Mouse (Mus musculus) A20 (cell line): ENCODE measurements around the gene Trp53inp2.

ENCODE experiments used
- DNase-seq: peaks from one replicate; pipeline ENCODE4 v3.0.0-alpha.2; 2011; ENCODE audit warnings: low read depth, low spot score

Trp53inp2 gene

DNA sequence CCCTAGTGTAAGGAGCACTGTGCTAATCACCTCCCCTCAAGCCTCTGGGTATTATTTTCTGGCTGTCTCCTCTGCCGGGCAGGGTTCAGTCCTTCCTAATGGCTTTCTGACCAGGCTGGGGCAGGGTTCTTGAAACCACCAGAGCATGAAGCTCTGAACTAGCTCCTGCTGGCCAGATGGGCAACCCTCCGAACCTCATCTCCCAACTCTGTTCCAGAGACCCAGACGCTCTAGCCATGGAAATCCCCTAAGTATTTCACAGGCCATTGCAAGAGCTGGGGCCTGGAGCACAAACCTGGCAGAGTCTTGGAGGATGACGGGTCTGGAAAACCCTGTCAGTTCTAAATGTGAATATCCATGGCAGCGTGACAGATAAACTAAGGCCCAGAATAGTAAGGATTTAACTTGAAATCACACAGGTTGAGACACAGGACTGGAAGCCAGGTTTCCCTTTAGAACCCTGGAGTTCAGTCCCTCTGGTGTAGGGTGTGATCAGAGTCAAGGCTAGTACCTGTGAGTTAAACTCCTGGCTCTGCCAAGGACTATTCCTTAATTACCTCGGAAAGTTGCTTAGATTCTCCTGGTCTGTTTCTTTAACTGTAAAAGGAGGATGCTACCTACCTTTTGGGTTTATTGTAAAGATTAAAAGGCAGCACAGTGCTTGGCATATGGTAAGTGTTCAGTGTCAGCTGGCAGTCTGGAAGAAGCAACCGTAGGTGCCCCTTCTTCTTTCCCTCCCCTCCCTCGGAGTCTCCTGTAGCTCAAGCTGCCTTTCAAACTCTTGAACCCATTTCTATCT lies at the start of gene Trp53inp2:
Gene Trp53inp2 (plus strand): TSS at position 799 of the 799 bp plus-strand sequence.
- DNase-seq: no peak

DNA sequence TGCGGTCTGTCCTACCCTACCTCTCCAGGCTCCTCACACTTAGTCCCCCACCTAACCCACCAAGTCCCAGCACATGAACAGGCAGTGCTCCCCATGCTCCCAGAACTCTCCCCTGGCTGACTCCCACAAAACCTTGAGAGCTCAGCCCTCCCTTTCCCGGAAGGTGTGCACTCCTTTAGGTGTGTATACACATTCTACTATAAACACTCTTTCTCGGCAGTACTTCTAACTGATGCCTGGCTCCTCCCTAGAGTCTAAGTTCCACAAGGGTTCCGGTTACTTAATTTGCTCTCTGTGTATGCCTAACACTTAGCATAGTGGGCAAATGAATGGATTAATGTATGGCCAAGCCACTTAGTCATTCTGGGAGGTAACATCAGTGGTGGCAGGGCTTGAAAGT lies 49.5 kb upstream of the Trp53inp2 start:
- DNase-seq: no peak

DNA sequence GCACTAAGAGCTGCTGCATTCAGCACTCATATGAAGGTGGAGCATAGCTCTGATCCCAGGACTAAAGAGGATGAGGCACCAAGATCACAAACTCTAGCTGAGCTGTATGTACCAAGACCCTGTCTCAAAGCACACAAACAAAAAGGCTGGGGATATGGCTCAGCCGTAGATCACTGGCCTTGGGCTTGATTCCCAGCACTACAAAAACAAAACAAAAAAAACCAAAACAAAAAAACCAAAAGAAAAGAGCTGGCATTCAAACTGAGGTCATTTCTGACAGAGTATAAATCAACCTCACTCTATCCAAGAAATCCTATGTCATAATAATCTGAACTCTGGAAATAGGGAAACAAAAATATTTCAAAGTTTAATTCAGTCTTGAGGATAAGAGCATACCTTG lies 47.4 kb upstream of the Trp53inp2 start:
- DNase-seq: no peak

DNA sequence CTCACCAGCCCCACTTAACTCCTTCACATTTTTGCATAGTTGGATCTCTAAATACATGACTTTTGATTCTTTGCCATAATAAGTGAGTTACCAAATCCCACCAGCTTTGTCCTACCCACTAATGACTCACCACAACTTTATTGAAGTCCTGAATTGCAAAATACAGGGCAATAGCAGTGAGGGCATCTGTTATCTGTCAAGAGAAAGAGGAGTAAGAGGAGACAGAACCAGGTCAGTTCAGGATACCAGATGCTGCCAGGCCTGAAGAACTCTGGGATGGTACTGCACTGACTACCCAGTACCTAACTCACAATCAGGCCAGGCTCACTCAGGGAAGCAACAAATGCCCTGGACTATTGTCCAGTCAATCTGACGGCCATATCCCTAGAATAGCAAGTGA lies 45.6 kb upstream of the Trp53inp2 start:
- no peak for DNase-seq

DNA sequence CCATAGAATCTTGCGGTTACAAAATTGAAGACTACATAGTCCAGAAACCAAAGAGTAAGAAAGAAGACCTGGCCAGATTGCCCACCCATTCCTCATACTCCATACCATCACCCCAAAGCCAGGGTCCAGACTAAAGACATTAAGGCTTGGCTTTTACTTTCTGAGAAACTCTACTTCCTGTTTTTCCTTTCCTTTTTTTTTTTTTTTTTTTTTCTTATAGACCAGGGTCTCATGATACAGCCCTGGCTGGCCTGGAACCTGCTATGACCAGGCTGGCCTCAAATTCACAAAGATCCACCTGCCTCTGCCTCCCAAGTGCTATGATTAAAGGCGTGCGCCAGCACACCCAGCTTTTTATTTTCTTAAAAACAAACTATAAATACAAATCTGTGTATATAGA lies 44.6 kb upstream of the Trp53inp2 start:
- no peak for DNase-seq

DNA sequence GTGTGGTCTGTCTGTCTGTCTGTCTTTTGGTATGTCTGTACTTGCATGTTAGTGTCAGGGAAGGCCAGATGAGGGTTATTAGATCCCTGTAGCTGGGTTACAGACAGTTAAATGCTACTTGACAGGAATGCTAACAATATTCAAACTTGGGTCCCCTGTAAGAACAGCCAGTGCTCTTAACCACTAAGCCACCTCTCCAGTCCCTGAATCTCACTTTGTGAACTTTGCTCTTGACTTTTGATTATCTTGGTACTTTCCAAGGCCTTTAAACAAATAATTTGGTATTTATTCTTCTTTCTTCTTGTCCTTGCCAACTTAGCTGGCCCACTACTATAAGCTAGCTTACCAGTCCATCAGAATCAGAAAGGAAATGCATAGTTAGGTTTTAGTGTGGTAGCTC lies 40.7 kb upstream of the Trp53inp2 start:
- no peak for DNase-seq

DNA sequence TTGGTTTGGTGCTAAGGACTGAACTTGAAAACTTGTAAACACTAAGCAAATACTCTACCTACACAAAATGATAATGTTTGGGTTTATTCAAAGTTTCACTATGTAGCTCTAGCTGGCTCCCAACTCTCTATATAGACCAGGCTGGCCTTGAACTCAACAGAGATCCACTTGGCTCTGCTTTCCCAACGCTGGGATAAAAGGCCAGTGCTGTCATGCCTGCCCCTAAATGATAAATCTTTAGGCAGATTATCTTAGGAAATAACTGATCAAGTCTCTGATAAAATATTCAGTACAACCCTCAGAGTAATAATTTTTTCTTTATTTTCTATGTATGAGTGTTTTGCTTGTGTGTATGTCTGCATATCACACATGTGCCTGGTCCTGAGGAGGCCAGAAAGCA lies 34.2 kb upstream of the Trp53inp2 start:
- DNase-seq: no peak

DNA sequence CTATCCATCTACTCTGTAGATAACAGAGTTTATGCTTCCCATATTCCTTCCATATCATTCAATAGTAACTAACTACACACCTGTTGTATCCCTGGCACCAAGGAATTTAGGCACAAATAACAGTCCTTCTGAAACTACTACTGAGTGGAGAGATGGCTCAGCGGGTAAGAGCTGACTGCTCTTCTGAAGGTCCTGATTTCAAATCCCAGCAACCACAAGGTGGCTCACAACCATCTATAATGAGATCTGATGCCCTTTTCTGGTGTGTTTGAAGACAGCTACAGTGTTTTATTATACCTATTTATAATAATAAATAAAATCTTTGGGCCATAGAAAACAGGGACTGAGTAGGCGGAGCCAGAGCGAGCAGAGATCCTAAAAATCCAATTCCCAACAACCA lies 26.5 kb upstream of the Trp53inp2 start:
- DNase-seq: no peak

DNA sequence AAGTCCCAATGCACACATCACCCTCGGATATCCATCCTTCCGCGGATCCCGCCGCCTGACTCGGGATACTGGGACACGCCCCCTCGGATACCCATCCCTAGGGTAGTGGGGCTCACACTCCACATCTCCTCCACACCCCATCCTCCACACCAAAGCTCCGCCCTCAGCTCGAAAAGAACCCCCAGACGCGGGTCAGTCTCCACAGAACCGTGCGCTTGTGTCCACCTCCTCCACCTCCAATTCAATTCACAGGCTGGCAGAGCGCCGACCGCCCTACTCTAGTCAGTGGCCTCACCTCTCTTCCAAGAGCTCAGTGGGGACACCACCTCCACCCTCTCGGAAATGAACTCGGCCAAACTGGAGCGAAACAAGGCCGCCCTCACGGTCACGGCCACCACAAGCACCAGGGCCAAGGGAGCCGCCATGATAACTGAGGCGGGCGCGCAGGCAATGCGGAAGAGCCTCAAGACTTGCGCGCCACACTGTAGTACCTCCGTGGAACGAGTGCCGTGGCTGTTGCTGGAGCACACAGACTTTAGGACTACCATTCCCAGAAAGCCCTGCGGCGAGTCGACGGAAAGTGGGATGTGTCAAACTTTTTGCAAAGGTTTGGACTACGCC lies 23.8 kb upstream of the Trp53inp2 start, which contains the start of gene Pigu:
Gene Pigu (minus strand): TSS at position 460 of the 621 bp plus-strand sequence.
- peak; percentile 93 for DNase-seq

DNA sequence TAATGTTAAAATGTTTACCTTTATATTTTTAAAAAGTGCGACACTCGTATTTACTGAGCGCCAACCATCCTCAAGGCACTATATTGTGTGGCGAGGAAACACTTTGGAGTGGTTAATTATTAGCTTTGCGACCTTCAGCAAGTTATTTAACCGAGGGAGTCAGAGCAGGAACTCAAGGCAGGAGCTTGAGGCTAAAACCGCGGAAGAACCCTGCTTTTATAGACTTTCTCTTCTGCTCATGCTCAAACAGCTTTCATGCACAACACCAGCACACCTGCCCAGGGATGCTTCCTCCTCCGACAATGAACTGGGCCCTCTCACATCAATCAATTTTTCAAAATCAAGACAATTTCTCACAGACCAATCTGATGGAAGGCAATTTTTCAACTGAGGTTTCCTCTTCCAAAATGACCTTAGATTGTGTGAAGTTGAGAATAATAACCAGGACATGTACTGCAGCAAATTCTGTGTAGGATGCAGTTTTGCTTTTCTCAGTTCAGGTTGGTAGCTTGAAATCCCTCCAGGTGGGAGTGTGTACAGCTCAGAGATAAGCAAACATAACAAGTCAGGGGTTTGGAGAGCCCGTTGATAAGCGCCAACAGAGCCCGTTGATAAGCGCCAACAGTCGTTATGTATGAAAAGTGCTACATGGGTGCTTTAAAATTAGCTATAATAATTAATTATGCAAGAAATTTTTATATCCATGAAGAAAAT lies 23.0 kb upstream of the Trp53inp2 start:
- peak; percentile 70 for DNase-seq

DNA sequence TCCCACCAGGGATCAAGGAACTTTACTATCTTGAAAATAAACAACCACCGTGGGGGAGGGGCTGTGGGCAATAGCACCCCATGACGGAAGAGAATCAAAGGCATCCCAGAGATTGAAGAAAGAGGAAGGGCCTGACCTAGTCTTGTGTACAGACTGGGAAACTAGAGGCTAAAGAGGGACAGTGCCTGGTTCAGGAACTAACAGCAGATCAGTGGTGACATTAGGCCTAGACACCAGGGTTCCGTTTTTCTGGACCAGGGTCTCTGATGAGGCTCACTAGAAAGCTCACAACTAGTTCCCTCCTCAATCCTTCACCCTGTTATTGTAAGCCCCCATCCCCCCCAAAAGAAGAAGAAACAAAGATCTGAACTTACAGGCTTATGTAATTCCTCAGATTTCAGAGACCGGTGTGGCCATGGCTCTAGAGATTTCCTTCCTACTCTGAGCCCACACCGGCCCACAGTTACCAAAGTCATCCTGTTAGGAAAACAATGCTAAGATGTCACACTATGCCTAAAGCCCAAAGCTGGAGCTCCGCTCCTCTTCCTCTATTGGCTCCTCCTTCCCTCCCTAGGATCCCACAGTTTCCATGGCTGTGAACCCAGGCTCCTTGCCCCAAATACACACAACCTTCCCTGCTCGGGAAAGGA lies 13.1 kb upstream of the Trp53inp2 start:
- DNase-seq: no peak

DNA sequence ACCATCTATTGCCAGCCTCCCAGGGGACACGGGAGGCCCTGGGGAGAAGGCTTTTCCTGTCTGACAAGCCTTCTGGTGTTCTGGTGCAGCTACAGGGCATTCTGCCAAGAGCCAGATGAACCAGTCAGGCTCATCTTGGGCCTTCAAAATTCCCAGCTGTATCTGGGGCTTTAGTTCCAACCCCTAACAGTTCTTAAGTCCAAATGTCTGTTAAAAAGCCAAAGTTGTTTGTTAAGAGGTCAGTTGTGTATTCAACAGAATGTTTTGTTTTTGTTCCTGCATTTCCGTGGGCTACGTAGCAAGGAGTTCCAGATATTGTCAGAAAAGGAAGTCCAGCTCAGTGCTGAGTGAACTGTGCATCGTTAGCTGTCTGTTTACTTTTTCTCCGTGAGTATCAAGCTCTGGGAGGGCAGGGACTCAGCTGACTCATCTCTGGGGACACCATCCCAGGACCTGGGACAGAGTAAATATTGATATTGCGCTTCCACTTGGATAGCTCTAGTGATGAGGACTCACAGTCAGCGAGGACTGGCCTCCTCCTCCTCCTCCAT lies 11.5 kb upstream of the Trp53inp2 start:
- no peak for DNase-seq

DNA sequence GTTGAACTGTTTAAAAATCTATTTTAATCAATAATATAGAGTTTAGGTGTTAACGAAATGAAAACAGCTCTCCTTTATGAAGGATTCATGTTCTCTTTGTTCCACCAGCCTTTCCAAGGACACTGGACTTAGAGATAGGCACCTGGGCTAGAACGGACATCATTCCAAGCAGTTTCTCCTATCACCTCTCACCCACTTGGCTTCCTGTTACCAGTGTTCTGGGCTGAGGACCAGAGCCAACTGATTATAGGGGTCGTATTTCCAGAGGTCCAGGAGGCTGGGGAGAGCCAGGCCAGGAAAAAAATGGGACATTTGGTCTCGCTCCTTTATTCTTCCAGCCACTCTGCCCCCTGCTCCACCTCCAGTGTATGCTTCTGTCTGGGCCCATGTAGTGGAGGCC lies 8.4 kb upstream of the Trp53inp2 start:
- no peak for DNase-seq

DNA sequence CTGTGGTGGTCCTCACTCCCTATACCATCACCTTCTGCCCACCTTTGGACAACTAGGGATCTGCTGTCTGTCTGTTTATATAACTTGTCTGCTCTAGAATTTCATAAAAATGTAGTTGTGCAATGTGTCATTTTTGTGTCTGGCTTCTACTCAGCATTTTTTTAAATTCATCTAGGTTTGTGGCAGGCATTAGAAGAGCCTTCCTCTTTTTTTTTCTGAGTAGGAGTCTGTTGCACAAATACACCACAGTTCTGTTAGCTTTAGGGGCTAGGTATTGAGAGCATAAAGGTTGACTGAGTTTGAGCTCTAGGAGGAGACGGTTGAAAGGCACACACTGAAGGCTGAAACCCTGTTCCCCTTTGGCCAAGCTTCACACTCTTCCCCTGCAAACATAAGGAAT lies 7.6 kb upstream of the Trp53inp2 start:
- DNase-seq: no peak

DNA sequence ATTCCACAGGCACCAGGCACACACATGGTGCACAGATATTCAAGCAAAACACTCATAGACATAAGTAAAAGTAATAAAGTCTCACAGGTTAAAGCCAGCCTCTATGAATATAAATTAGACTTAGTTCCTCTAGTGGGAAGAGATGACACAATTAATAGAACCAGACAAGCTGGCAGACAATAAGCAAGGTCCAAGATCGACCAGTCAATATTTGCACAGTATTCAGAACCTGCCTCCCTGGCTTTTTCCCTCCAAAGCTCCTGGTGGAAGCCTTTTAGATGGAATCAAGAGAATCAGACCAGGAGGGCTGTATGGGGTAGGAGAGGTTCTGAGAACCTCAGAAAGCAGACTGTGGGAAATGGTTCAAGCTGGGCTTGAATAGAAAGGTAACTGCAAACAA lies 7.0 kb upstream of the Trp53inp2 start:
- no peak for DNase-seq

DNA sequence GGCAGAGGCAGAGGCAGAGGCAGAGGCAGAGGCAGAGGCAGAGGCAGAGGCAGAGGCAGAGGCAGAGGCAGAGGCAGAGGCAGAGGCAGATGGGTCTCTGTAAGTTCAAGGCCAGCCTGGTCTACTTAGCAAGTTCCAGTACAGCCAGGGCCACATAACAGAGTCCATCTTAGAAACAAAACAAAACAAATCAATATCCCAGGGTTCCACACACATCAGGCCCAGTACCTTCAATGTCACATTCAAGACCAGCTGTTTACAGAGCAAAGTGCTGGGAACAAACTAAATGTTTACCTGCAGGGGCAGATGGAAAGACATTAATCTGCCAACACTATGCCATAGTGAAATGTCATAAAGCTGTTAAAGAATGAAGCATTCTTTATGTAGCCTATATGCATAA lies 6.3 kb upstream of the Trp53inp2 start:
- no peak for DNase-seq

DNA sequence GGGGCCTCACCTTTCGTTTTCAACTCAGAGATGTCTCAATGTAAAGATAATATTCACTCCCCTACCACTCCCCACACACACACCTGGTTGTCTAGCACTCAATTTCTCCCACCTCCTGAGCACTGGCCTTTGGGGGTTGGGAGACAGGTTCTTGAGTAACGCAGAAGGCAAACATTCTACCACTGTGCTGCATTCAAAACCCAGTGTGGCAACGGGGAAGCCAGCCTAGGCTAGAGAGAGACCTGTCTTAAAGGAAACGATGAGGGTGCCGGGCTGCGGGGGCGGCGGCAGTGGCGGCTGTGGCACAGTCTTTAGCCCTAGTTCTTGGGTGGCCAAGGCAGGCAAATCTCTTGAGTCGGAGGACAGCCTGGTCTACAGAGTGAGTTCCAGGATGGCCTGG lies 4.7 kb upstream of the Trp53inp2 start:
- no peak for DNase-seq

DNA sequence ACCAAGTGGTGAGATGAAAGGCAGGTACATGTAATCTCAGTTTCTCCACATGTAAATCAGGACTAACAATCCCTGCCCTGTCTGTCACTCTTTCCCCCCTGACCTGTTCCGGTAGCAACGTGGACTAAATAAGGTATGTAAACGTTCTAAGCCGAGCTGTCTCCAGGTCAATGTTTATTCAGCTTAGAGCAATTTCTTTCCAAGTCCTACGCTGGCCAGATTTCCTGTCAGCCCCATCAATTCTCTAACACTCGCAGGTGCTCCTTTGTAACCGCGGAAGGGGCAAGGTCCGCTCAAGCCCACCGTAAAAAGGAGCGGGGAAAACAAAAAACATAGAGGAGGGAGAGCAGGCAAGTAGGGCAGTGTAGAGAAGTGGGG lies 190 bp downstream of the Trp53inp2 start:
- no peak for DNase-seq

DNA sequence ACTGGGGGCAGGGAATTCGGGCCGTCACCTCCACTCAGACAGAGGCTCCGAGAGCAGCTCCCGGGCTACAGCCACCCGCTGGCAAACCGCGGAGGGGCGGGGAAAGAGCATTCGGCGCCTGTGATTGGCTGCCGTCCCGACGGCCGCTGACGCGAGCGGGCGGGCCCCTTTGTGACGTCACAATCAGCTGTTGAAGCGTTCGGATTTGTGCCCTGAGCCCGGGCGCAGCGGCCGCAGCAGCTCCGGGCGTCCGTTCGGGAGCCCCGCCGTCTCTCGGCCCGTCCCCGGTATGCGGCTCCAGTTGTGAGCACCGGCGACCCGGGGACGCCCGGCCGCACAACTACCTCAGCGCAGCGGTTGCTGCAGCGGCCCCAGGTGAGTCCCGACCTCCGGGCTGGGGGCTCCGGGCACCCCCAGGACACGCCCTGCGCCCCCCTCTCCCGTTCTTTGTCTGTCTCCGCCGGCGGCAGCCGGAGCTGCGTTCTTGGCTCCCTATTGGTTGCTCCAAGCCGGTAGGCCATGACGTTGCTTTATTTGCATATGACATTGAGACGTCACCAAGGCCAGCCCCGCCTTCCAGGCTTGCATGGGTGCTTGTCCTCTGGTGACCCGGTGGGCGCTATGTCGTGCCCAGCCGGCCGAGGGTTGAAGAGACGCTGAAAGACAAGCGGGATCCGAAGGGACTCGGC lies 928 bp downstream of the Trp53inp2 start:
- DNase-seq: peak; percentile 96

DNA sequence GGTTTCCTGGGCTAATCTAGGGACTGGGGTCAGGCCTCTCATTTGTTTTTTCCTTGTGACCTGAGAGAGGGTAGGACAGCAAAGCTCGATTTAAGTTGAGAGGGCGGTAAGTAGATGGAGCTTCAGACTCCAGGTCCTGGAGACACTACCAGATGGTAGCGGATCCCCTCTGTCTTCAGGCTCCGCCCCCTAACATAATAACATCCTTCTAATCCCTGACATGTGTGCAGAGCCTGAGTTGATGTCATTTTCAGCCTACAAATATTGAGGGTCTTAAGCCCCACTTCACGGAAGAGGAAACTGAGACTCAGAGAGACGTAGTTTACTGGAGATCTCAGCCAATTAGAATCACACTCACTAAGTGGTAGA lies 1.5 kb downstream of the Trp53inp2 start:
- DNase-seq: no peak

DNA sequence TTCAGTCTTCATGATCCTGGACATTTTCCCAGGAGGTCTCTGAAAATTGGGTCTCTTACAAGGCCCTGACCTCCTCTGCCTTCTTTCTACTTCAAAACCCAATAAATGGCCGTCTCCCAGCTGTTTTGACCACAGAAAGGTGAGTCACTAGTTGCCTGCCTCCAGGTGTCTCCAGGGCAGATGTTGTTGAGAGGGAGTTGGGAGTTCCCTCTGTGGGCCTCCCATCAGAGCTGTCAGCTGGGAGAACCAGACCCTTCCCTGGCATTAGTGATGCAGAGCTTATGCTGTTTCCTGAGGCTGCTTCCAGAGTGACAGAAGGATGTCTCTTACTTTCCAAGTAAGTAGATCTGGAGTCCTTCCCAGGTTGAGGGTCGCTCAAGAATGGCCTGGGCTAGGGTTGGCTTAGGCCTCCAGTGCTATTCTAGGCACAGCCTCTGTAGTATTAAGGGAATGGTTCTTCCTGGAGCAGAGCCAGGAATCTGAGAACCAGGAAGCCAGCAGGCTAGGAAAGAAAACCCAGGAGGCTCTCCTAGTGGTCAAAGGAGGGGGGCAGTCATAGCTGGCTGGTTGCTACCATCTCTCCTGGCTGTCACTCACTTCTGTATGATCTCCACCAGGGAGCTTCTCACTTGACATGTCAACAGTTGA lies 2.1 kb downstream of the Trp53inp2 start:
- DNase-seq: no peak
